Mouse (Mus musculus): ENCODE data around the gene Rae1.

DNA sequence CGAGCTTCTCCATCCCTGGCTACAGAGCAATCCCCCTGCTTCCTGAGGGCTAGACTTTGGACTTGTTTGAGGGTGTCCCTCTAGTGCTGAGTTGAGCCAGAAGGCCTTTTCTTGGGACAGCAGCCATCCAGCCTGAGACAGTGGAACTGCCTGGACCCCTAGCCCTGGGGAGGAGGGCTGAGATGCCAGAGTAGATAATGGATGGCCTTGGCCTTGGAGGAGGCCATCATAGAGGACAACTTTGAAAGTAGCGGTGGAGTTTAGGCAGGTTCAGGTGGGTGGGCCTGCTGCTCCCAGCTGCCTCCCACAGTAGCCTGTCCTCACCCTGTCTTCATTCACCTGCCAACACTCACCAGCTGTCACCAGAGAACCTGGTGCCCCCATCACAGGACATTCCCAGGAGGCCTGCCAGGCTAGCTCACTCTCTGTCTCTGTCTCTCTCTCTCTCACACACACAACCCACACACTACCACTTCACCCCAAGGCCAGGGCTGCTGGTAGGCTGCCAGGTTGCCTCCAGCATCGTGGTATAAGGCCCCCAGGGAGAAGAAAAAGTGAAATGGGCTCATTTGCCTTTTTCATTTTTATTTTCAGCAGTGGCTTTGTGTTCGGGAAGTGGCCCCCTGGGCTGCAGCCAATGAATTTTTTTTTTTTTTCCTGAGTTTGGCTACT, 28.0 kb downstream of the Rae1 start:
- TF ChIP-seq CHD2 (IDR thresholded peaks at IDR 0.05; ENCODE audit: low read depth, low read length) = no peak
- no peak for TF ChIP-seq ZC3H11A (IDR thresholded peaks at IDR 0.05; ENCODE audit: borderline replicate concordance, low read depth, low read length)
- no peak for TF ChIP-seq ZNF384 (IDR thresholded peaks at IDR 0.05; ENCODE audit: low read depth, low read length)
- no peak for TF ChIP-seq MAFK (IDR thresholded peaks at IDR 0.05; ENCODE audit: insufficient read depth, low read depth, low read length)
- no peak for TF ChIP-seq HCFC1 (IDR thresholded peaks at IDR 0.05; ENCODE audit: borderline replicate concordance, insufficient read depth, low read length)
